Mouse (Mus musculus) gastrocnemius, postnatal 36 days (tissue): ENCODE measurements around the gene Gtf3c5. TPM values are rescaled to one million over a fixed set of nuclear protein-coding genes. Genes with fewer than 3 reads are reported as not detected.

Source experiments
- DNase-seq, 2 experiments: peaks; one replicate each; pipeline ENCODE4 v3.0.0; 2022
- intact Hi-C: fragments of 180-260 bp; cut with DNase I; formaldehyde crosslinking; loops from one replicate; pipeline ENCODE4 v1.15.1; 2025
- microRNA-seq, 2 experiments: library from miRNA; unstranded; fragments of <30 nt; microRNA quantifications; one replicate each; pipeline ENCODE4 v1.2.0; 2021
- total RNA-seq, 2 experiments: library from RNA; stranded (reverse); gene quantifications; 2 replicates each; pipeline ENCODE4 v1.2.3; 2021

Gene Gtf3c5
- total RNA-seq, 2 experiments from 2014 or later = 5.9 to 6.2 TPM

GRCm38 (mm10) chr2:28520581-28520980 lies 63.0 kb downstream of the Gtf3c5 start:
- DNase-seq = peak in 1 of 2 experiments; percentile 11
- intact Hi-C loops = no loop called here

DNA sequence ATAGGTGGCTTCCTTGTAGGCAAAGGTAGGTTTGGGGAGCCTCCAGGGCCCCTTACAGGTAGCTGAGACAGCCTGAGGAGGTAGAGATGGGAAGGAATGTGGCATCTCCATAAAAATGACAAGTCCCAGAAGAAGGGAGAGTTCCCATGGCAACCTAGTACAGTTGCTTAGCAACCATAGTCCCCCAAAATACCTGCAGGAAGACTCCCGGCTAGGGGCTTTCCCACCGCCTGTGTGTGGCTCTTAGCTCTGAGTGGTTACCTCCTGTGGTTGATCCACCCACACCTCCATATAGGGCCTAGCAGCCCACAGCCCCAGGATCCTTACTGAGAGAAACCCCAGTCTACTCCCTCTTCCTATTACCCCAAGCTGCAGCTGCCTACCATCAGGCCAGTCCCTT lies 65.3 kb downstream of the Gtf3c5 start:
- peak in 1 of 2 experiments; percentile 9 for DNase-seq
- intact Hi-C loops = no loop called here

DNA sequence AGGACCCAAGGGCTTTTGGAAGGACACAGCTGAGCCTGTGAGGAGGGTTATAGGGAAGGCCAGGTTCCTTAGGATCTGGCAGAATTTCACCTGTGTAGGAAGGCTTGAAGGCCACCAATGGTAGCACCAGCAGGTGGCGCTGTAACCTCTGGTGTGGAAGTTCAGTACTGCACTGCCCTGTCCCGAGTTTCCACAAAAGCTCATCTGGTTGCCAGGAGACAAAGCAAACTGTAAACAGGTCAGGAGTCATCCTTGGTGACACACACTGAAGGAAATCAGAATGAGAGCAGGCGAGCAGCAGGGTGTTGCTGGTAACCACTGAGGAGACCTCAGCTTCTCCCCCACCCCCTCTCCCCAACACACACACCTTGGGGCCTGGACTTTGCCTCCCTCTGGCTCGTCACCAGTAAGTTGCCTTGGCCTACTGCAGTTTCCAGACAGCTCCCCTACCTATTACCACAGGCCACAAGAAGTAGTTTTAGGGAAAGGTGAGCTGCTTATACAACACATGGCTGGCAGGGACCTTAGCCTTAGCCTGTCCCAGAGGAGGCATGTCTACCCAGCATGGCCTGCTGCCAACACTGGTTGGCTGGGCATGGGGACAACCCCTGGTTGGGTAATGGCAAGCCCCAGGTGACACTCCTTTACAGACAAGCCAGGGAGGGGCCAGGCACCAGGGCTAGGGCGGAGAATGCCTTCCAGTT lies 66.2 kb downstream of the Gtf3c5 start:
- intact Hi-C loops = loop anchor here (1.0 kb wide), 1 partner anchor 30 kb away; no protein-coding TSS in a partner anchor
- DNase-seq = peak; percentile 77 to 81

Small RNA genes lying within 50 kb of the gene (microRNA-seq; reads per million reads assigned to microRNA genes)
- gene Gm22824 = 0 reads per million in 2 experiments

Other genes starting within 250 kb of the Gtf3c5 start
- gene Ppp1r26, start 137.0 kb downstream of the Gtf3c5 start, total RNA-seq = 1 to 10 TPM; 1.6 to 2.0 TPM
- gene 1700007K13Rik, start 117.4 kb downstream of the Gtf3c5 start, total RNA-seq = not detected
- gene Mrps2, start 115.7 kb downstream of the Gtf3c5 start, total RNA-seq = 10 to 100 TPM; 21.4 to 24.8 TPM
- 1 to 10 TPM in 1 of 2 experiments, under 1 TPM in 1; 0.79 to 1.2 TPM for gene Gbgt1, start 86.9 kb downstream of the Gtf3c5 start, total RNA-seq
- gene Gm10134, start 77.7 kb downstream of the Gtf3c5 start, total RNA-seq = not detected
- 1 to 10 TPM; 8.5 to 9.4 TPM for gene Ralgds, start 70.6 kb downstream of the Gtf3c5 start, total RNA-seq
- not detected for gene Cel, start 20.3 kb downstream of the Gtf3c5 start, total RNA-seq
- not detected for gene Gfi1b, start 38.2 kb upstream of the Gtf3c5 start, total RNA-seq
- 10 to 100 TPM; 30.4 to 35.5 TPM for gene Tsc1, start 57.5 kb upstream of the Gtf3c5 start, total RNA-seq
- not detected for gene Spaca9, start 116.0 kb upstream of the Gtf3c5 start, total RNA-seq
- not detected for gene Ak8, start 116.4 kb upstream of the Gtf3c5 start, total RNA-seq